Mouse (Mus musculus) kidney, adult 2 months (tissue): ENCODE data around the gene Large2. TPM values are rescaled to one million over a fixed set of nuclear protein-coding genes. Genes with fewer than 3 reads are reported as not detected.
"Not testable (repeated sequence)": the region's sequence is repeated elsewhere in the genome, so short reads cannot be mapped to it uniquely, and the experiment has no call there.

Experiments
- DNase-seq: peaks from one replicate; pipeline ENCODE4 v3.0.0; 2021
- H3K27ac ChIP-seq: fragments of 200-500 bp; 2 replicates; pipeline ENCODE4 v1.5.1; 2012; ENCODE audit warnings: low read depth, low read length, control low read depth, inconsistent platforms; ENCODE audit not compliant: insufficient read depth
- H3K27me3 ChIP-seq: fragments of 200-500 bp; replicated peaks from 2 replicates; pipeline ENCODE4 v1.6.1; 2012; ENCODE audit warnings: mild to moderate bottlenecking, moderate library complexity, low read length, inconsistent platforms; ENCODE audit not compliant: control insufficient read depth, insufficient read depth
- H3K36me3 ChIP-seq: fragments of 200-500 bp; 2 replicates; pipeline ENCODE4 v1.6.1; 2012; ENCODE audit warnings: mild to moderate bottlenecking, moderate library complexity, low read length, inconsistent platforms; ENCODE audit not compliant: control insufficient read depth, insufficient read depth
- H3K4me1 ChIP-seq: fragments of 200-500 bp; 2 replicates; pipeline ENCODE4 v1.6.1; 2011; ENCODE audit warnings: low read length; ENCODE audit not compliant: control insufficient read depth, insufficient read depth
- H3K4me3 ChIP-seq: fragments of 200-500 bp; 2 replicates; pipeline ENCODE4 v1.5.1; 2011; ENCODE audit warnings: mild to moderate bottlenecking, low read depth, low read length, control low read depth; ENCODE audit not compliant: insufficient read depth
- CTCF ChIP-seq: fragments of 200-500 bp; conservative IDR thresholded peaks from 2 replicates; pipeline ENCODE4 v1.5.1; 2011; ENCODE audit warnings: low read depth, mild to moderate bottlenecking, control low read depth, low read length, moderate library complexity, mixed read lengths; ENCODE audit not compliant: insufficient read depth, insufficient read length
- POLR2A ChIP-seq: fragments of 200-500 bp; IDR thresholded peaks from one replicate; pipeline ENCODE4 v1.6.1; 2011; ENCODE audit warnings: low read depth, low read length, control low read depth
- WGBS: fragments of 180-500 bp; shearing (Covaris S2); methylation state at CpG from one replicate; pipeline ENCODE4 v1.1.7; 2018; 5-methylcytosine and 5-hydroxymethylcytosine counted together
- polyA plus RNA-seq: library from polyadenylated mRNA; depleted of rRNA; stranded (reverse); fragments of >200 nt; gene quantifications from 2 replicates; pipeline ENCODE4 v1.2.3, GENCODE M21; 2012

The Large2 gene
- polyA plus RNA-seq, 1 experiment: 54.1 TPM

GRCm38 (mm10) chr2:92400682-92401081 lies 26.0 kb upstream of the Large2 start:
- Histone ChIP-seq H3K4me3 (peak overlapping the region; percentile 49), H3K27ac (no peak overlapping the region), H3K4me1 (peaks cover 17% of the 10 kb centered on the region; the same call in 1 of the 2 replicates), H3K27me3 (no peaks in the 10 kb centered on the region), H3K36me3 (no peaks in the 10 kb centered on the region)
- TF ChIP-seq POLR2A (no peak), CTCF (no peak)
- DNase-seq: no peak
- WGBS: 12% methylated on average over 22 of the region's 22 CpGs

GRCm38 (mm10) chr2:92399877-92400276 lies 25.2 kb upstream of the Large2 start:
- H3K27ac ChIP-seq, H3K27me3 ChIP-seq, DNase-seq, H3K36me3 ChIP-seq, H3K4me3 ChIP-seq: not testable (repeated sequence)
- 84% methylated on average over 4 of the region's 4 CpGs for WGBS
- H3K4me1 ChIP-seq: peaks cover 17% of the 10 kb centered on the region; the same call in 1 of the 2 replicates

GRCm38 (mm10) chr2:92397436-92397835 lies 22.8 kb upstream of the Large2 start:
- TF ChIP-seq CTCF (no peak), POLR2A (no peak)
- no peak for DNase-seq
- WGBS: 82% methylated on average over 1 of the region's 1 CpGs
- Histone ChIP-seq H3K27ac (no peak overlapping the region), H3K4me1 (peaks cover 6% of the 10 kb centered on the region; the same call in 1 of the 2 replicates), H3K36me3 (no peaks in the 10 kb centered on the region), H3K27me3 (no peaks in the 10 kb centered on the region), H3K4me3 (no peak overlapping the region)

- Histone ChIP-seq H3K27me3 (no peaks in the 10 kb centered on the region), H3K36me3 (no peaks in the 10 kb centered on the region), H3K4me3 (no peak overlapping the region), H3K4me1 (no peaks in the 10 kb centered on the region), H3K27ac (no peak overlapping the region)
- no peak for DNase-seq
- 90% methylated on average over 3 of the region's 3 CpGs for WGBS
- TF ChIP-seq CTCF (no peak), POLR2A (no peak)
These were observed 20.9 kb upstream of the Large2 start for GRCm38 (mm10) chr2:92395535-92395934.

GRCm38 (mm10) chr2:92392318-92393264 lies 17.9 kb upstream of the Large2 start:
- DNase-seq: no peak
- H3K36me3 ChIP-seq: no peaks in the 10 kb centered on the region
- WGBS: 18% methylated on average over 26 of the region's 26 CpGs
- H3K4me3 ChIP-seq: peak overlapping the region; percentile 34; the same call in 1 of the 2 replicates
- no peak overlapping the region for H3K27ac ChIP-seq
- no peaks in the 10 kb centered on the region; the same call in 1 of the 2 replicates for H3K4me1 ChIP-seq
- TF ChIP-seq POLR2A (no peak), CTCF (no peak)
- H3K27me3 ChIP-seq: no peaks in the 10 kb centered on the region

GRCm38 (mm10) chr2:92391703-92392317 lies 17.1 kb upstream of the Large2 start:
- DNase-seq: no peak
- 32% methylated on average over 11 of the region's 11 CpGs for WGBS
- no peak for TF ChIP-seq POLR2A
- TF ChIP-seq CTCF: no peak

GRCm38 (mm10) chr2:92391116-92391515 lies 16.4 kb upstream of the Large2 start:
- TF ChIP-seq CTCF: no peak
- no peak for TF ChIP-seq POLR2A
- Histone ChIP-seq H3K4me1 (no peaks in the 10 kb centered on the region; the same call in 1 of the 2 replicates), H3K27me3 (no peaks in the 10 kb centered on the region), H3K36me3 (no peaks in the 10 kb centered on the region), H3K4me3 (no peak overlapping the region), H3K27ac (no peak overlapping the region)
- DNase-seq: no peak
- WGBS: 85% methylated on average over 8 of the region's 8 CpGs

More at GRCm38 (mm10) chr2:92391703-92392317, 17.1 kb upstream of the Large2 start:
- H3K36me3 ChIP-seq: no peaks in the 10 kb centered on the region
- H3K4me1 ChIP-seq: no peaks in the 10 kb centered on the region; the same call in 1 of the 2 replicates
- H3K4me3 ChIP-seq: peak overlapping the region; percentile 34; the same call in 1 of the 2 replicates
- no peak overlapping the region for H3K27ac ChIP-seq
- no peaks in the 10 kb centered on the region for H3K27me3 ChIP-seq
